Mouse (Mus musculus) embryo, embryonic 11 days (tissue): ENCODE results near the gene Trio.

Source experiments
- DNase-seq: peaks from one replicate; pipeline ENCODE4 v3.0.0-alpha.2; 2015

Gene Trio

DNA sequence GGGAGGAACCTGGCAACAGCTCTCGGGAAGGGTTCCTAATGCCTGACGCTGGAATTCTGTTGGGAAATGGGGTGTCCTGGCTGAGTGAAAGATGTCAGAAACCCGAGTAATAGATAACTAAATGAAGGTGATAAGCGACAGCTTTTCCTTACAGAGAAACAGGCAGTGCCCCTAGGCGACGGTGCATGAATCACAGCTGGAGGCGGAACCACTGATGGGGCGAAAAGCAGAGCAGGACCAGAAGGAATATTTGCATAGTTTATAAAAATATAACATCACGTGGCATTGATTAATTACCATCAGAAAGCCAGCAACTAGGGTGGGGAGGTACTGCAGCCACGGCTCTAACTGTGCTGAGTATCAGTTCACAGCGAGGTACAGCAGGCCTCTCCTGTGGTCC, 233.2 kb downstream of the Trio start:
- no peak for DNase-seq

DNA sequence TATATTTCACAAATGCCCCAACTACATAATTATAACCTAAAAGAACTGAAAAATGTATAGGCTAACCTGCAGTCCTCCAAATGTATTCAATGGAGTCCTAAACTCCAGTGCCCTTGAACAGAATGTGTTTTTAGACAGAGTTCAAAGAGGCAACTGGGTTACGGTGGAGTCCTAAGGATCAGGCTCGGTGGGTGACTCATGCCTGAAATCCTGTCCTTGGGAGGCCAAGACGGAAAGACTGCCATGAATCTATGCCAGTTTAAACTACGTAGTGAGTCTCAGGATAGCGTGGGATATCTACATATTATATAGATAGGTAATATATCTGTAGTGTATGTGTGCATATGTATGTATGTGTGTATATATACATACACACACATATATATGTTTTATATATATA, 234.5 kb downstream of the Trio start:
- DNase-seq, result no peak

DNA sequence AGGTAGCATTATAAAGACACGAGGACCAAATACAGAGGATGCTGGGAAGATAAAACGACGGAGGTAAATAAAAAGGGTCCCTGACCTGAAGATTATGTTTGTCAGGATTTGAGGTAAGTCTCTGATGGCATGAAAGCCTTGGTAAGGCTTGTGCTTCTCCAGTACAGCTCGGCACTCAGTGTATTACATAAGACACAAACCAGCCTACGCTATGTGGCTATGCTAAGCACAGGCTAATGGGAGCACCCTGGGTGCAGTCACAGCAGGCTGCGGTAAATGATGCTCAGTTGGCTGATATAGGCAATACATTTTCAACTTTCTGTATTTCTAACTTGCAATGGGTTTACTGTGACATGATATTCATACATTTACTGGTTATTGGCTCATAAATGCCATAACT, 234.9 kb downstream of the Trio start:
- no peak for DNase-seq

DNA sequence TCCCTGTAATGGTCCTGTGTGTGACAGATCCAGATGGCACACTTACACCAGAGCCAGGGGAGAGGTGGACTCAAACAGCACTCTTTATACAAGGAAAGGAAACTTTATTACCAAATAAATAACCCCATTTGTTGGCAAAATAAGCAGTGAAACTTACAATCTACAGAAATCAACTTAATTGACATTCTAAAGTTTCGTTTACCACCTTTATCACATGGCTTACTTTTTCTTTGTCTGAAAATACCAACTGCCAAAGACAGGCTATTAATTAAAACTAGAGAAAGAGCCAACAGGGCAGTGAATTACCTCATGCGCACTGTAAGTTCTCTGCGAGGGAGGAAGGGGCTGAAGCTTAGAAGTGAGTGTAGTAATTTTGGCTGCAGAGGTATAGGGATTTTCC, 236.3 kb downstream of the Trio start:
- DNase-seq, result no peak

DNA sequence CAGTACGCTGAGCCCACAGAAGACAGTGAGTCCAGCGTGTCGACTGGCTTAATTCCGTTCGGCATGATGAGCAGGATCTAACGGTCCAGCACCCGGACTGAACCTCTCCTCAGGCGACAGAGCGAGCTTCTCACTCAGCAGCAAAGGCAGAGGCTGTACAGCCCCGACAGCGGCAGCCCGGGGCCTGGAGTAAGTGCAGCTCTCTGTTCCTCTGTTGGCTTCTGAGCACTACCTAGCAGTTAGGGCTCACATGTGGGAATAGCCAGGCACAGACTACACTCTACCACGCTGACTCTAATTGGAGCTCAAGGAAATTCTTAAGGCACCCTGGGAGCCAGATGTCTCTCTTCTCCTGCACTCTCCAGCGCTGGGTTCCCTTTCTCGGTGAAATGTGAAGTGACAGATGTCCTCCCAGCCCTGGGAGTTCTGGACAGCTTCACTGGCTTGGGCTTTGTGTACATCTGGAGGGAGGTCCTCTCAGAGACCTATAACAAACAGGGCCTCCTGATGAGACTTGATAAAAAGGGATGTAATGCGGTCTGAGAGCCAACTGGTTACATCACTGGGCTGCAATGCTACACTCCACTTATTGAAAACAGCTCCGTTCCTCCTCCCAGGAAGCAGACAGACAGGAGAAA, 237.4 kb downstream of the Trio start:
- DNase-seq, result peak; percentile 79

DNA sequence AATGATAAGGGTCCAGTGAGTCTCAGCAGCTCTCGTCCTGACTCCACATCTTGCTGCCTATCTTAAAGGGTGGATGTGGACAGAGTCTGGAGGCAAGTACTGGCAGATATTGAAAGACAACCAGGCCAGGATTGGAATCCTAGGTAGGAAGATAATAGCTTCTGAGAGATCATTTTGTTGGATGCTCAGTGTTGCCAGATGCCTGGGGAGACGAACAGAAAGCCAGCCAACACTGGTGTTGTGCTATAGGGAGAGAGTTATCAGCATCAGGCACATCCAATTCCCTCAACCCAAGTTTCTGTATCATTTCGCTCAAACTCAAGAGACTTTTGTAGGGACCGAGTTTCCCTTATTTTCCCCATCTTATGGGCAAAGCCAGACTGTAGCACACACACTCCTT, 238.5 kb downstream of the Trio start:
- no peak for DNase-seq

DNA sequence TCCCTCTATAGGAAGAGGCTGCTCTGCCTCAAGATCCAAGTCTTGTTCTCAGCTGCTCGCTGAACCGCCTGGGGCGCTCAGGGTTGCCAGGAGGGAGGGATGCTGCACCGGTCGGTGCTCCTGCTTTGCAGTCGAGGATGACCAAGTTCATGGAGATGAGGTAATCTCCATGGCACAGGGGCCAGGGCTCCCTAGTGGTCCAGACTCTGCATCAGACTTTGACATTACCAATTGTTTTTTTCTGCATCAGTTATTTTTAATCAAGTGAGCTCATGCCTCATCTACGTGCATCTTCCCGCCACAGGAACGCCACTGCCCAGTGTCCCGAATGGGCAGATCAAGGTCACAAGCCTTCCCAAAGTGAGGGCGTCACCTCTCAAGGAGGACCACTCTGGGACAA, 239.2 kb downstream of the Trio start:
- DNase-seq, result no peak

DNA sequence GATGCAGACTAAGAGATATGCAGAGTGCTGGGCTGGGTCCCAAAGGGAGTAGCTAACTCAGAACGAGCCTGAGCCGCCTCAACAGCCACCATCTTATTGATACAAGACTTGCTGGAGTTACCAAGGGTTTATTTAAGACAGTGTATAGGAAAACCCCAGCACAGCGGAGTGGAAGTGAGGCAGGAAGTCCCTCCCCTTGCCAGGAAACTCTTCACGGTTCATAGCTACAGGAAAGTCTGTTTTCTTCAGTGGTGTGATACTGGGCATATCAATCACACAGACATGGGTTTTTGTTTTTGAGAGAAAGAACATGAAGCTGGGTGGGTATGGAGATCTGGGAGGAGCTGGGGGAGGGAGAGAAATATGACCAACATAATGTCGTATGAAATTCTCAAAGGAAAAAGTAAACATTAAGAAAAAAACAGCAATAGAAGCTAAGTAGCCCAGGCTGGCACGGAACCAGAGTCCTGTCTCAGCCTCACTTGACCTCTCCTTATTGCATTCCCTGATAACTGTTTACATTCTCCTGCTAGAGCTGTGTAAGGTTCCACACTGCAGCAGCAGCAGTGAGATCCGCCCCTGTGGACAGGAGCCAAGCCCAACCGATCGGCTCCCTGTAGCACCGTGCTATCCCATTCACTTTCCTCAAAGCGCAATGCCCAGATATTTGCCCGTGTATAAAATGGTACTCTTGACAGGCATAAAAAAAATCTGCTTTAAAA, 240.2 kb downstream of the Trio start:
- DNase-seq, result no peak

DNA sequence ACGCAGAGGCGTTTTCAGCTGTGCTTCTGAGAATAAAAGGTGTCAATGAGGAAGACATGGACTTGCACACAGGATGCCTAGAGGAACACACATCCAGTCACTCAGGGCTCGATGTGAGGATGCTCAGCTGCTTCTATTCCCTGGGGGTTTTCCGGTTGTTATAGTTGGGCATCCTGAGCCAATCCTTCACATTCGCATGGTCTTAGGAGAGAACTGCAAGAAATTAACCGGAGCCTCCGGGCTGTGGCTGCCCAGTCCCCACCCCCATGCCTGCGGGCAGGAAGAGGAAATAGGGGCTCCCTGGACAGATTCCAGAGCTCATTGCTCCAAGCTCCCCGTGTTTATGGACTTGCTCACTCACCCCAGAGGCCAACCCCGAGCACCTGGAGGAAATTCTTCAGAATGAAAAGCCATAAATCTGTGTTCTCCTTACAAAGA, 241.5 kb downstream of the Trio start:
- peak; percentile 69 for DNase-seq

DNA sequence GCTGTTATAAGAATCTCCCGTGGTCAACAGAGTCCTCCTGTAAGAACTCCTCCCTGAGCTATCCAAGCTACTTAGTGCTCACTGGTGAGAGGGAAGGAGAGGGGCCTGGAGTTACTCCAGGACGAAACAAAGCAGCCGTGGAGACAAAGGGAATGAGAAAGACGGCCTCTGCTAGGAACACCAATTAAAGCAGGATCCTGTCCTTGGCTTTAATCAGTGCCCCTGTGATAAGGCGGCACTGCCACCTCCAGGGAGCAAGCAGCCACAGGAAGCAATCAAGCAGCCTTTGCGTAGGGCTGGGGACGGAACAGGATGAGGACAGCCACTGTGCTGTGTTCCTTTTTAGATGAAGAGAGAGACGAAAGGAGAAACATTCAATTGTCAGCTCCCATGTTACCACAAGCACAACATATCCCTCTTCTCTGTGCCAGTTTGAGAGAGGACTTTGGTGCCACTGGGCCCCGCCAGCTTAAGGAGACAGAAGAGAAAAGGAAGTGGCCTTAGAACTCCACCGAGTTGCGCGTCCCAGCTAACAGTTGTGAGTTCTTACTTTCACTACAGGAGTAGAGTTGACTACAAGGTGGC, 242.0 kb downstream of the Trio start:
- DNase-seq, result no peak

DNA sequence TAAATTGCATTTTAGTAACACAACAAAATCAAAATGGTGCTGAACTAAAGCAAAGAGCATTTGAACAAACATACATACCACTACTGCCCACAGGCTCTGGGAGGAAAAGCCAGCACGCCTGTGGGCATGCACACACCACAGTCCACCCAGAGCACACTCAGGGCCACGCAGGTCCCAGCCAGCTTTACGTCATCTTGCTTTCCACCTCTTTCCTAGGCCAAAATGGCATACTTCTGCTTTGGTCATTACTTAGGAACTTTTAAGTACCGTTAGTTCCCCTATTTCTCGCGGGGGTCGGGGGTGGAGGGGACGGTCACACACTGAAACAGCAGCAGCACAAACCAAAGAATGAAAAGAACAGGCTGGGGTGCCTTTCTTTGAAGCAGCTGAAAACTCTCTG, 242.6 kb downstream of the Trio start:
- DNase-seq, result no peak

DNA sequence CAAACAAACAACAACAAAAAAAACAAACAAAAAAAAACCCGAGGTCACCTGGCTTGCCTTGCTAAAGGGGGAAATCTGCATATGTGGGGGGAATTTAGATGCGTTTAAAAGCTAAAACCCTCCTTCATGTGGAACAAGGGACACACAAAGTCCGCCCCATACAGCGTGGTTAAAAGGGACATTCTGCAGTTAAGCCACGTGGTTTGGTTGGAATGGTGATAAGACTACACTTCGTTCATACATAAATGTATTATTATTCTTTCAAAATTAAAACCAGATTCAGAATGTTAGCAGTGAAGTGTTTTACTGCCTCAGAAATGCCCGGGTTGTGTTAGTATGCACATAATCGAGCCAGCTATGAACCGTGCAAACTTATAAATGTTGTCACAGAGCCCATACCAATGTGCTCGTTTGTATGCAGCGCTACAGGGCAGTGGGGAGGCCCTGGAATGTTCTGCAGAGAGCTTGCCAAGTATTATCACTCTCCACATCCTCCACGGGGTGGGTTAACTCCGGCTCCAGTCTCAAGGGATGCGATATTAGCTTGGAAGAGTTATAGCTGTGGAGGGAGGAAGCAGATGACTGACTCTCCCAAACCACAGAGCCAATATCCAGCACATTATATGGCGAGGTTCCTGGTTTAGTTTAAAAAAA, 243.1 kb downstream of the Trio start:
- no peak for DNase-seq

DNA sequence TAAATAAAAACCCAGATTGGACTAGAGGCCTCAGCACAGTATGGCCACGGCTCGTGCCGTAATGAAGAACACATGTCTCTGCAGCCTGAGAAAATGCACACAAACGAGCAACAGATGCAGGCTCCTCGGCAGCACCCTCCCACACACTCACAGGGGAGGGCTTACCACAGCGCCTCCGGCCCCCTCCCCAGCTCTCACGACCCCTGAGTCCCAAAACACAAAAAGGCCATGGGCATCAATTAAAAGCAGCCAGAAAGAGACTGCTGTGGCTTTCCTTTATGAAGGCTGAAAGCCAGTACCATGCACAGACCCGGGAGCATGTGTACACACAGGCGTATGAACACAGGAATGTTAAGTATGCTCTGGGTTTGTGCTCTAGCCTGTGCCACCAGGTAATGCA, 245.8 kb downstream of the Trio start:
- peak; percentile 83 for DNase-seq

DNA sequence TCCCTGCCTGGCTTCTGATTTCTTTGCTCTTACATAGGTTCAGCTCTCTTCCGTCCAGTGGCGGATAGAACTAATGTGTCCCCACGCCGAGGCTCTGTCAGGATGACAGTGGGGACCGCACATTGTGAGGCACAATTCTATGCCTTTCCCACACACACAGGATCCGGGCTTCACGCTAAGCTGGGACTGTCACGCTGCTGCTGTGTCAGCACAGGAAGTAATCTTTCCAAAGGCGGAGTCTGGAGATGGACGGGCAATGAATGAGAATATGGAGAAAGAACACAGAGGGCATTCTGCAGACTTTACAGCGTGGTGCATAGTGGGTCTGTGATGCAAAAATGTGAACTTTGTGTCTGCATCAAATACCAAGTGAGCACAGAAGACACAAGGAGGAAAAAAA, 246.2 kb downstream of the Trio start:
- peak; percentile 69 for DNase-seq

DNA sequence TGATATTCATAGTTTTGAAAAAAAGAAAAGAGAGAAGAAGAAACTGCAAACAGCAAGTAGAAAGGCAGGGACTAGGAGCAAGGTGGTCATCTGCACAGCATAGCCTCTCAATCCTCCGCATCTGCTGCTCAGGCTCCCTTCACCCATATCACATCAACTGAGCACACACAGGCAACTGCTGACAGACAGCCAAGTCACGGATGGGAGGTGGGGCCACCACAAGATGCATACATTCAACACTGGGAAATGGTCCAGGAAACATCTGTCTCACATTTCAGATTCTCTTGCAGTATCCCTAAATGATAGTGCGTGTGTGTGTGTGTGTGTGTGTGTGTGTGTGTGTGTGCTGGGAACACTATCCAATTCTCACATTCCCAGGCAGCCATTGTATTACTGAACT, 247.4 kb downstream of the Trio start:
- peak; percentile 61 for DNase-seq

DNA sequence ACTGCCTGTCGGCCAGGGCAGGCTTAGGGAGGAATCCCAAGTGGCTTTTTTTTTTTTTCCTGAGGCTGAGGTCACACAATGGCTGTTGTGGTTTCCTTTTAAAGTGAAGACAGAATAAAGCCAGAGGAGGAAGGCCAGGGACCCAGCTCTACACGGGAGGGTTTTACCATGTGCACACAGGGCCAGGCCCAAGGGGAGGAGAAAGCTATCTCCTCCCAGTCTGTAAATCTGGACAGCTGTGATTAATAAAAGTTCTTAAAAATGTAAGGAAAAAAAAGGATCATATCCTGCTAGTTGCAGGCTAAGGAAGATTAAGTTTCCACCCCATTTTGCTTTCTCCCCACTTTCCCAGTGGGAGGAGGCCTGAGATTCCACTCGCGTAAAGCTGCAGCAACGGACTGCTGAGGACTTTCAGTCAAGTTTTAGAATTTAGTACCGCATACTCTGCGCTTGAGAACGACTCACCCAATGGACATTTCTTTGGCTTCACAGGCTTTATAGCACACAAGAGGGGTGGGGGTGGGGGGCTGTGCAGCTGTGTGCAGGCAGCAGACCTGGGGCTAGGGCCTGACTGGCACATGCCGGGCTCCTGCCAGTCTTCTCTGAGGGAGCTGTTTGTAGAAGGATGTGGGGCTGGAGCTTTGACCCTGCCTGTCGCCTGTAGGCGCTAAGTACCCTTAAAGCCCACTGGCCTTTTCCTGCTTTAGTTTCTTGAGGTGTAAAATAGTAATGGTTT, 248.0 kb downstream of the Trio start:
- peak; percentile 65 for DNase-seq

DNA sequence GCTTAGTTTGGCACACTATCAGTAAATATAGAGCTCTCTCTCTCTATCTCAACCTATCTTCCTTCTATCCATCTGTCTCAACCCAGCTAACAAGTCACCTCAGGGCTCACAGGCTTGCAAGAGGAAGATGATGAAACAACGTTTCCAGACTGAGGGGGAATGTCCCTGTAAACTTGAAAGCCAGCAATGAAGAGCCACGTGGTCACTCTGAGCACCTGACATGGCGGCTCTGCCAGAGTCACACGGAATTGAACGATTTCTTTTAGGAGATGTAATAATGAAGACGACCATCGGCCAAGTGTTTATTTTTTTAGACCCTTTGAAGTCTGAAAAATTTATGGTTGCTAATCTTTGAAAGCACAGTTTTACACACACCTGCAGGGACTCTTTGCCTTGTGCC, 251.2 kb downstream of the Trio start:
- no peak for DNase-seq

DNA sequence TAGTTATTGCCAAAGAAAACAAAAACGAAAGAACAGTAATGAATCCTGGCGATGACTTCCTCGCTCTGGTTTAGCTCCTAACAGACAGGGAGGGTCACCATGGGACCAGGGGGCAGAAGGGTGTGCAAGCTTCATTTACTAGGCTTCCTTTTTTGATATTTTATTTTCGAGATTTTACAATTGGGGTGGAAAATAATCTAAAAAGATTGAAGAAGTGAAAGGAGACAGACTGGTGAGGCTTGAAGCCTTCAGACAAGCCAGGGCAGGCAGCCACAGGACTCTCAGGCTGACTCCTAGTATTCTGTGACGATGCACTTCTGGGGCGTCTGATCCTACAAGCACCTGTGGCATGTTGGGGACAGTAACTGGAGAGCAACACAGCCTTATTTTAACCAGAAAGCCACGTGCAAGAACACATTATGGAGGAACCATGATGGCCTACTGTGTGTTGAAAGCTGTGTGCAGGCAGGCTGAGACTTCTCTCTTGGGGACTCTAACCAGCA, 253.5 kb downstream of the Trio start:
- DNase-seq, result no peak

DNA sequence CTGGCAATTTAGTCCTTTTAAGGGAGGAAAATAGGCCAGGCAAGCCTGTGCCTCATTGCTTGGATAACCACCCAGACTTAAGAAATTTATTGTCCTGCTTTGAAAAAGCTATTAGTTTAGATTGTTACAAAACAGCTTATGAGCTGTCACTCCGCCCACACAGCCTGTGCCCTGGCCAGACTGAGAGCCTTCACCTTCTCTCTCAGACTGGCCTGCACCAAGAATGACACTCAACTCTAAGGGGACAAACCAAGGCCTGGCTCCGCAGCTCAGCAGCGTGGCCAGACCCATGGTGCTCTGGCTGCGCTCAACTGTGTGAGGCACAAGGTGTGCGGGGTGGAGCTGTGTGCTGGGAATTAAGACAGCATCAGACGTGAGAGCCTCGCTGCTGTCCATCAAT, 254.1 kb downstream of the Trio start:
- no peak for DNase-seq

DNA sequence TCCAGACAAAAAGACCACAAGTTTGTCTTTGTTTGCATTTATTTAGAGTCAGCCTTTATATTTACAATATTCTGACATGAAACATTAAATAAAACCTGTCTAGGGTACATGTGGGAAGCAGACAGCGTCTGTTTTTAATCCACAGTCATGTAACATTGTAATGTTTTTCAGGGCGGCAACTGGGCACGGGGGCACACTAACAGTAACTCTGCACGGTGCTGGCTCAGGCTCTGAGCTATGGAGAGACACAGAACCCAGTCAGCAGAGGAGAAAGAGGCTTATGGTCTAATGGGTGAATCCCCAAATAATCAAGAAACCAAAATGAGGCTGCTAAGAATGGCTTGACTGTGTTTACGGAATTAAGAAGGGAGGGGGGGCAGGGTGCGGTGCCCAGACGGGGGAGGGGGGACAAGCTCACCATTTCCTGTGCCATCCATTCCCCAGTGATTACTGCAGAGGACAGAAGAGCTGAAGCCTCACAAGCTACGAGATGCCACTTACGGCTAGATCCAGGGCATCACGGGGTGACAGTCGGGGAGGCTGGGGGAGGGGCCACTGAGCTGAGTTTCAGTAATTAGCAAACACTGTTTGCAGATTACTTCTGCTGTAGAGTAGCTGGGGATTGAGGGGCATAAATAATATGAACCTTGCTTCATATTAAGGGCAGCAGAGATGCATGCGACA, 255.0 kb downstream of the Trio start:
- no peak for DNase-seq

DNA sequence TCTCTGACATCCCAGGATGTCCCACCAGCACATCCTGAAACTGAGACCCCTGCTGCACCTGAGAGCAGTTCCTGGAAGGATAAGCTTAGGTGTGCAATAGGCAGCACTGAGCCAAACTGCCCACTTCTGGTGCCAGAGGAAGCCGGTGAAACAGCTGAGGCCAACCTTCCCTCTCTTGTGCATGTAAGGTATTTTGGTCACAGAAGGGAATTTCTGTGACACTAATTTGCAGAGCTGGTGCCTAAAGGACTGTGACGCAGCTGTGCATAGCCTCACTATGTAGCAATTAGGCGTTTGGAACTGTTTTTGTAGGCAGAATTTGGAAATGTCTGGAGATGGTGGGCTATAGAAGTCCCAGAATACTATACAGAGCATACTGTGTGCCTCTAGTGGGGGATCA, 264.2 kb downstream of the Trio start:
- no peak for DNase-seq

DNA sequence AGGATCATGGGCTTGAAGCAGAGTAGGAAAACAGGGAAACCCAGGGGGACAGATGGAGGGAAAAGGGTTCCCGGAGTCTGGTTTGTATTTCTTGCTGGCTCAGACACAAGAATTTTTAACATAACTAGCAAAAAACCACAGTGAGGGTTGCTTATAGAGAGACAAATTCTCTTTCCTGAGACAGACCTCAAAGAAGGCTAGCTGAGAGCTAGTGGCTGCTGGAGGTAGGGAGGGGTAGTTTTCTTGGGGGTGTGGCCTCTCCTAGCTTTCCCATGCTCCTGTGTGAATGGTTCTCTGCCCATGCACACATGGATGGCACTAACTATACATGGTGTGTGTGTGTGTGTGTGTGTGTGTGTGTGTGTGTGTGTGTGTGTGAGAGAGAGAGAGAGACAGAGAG, 265.0 kb downstream of the Trio start:
- no peak for DNase-seq

DNA sequence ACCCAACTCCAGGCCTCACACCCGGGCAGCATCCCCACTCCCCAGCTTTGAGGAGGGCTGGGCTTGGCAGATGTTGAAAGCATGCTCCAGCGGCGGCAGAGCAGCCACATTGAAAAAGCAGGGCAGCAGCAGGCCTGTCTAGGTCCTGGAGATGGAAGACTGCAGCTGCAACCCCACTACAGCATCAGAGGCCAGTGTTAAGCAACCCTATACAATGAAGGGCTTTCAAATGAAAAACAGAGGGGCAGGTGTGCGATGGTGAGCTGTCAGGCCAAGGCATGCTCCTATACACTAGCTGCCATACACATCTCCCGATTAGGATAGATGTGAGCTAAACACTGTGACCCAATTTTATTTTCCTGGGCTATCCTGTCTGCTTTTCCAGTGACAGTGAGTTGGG, 265.8 kb downstream of the Trio start:
- no peak for DNase-seq
